Mouse (Mus musculus): ENCODE measurements around the gene Rab11fip5.

GRCm38 (mm10) chr6:85403039-85403438 is 28.6 kb upstream of the Rab11fip5 start:
- TF ChIP-seq CTCF (IDR thresholded peaks at IDR 0.05; ENCODE audit: control insufficient read depth, insufficient read depth, low read length), result no peak
- no peak for TF ChIP-seq POLR2A (IDR thresholded peaks at IDR 0.05; ENCODE audit: borderline replicate concordance, control insufficient read depth, low read depth, low read length)

All from bone marrow, adult 2 months (tissue).